Mouse (Mus musculus) heart, embryonic 13.5 days (tissue): ENCODE data around the gene Unkl. TPM values are rescaled to one million over a fixed set of nuclear protein-coding genes. Genes with fewer than 3 reads are reported as not detected.

Source experiments
- microRNA-seq: library from miRNA; unstranded; fragments of <30 nt; microRNA quantifications from one replicate; pipeline ENCODE4, GENCODE M21; 2016
- polyA plus RNA-seq: library from polyadenylated mRNA; unstranded; fragments of >200 nt; fragmentation: Nextera tagmentation; extraction: Ambion mirVana; gene quantifications from 2 replicates; pipeline ENCODE4 v1.2.1, GENCODE M21; 2015

Gene Unkl
- polyA plus RNA-seq, 1 experiment from 2014 or later, result 4.5 TPM

Small RNA genes within 50 kb of the gene (microRNA-seq; reads per million reads assigned to microRNA genes)
- gene Mir3547, result not detected

Other genes starting within 250 kb of the Unkl start
- 122 and 123 TPM in 2 replicates for gene Jpt2, start 227.7 kb upstream of the Unkl start, polyA plus RNA-seq
- gene Cramp1l, start 172.6 kb upstream of the Unkl start, polyA plus RNA-seq, result 4.0 and 4.4 TPM in 2 replicates
- gene Ift140, start 172.3 kb upstream of the Unkl start, polyA plus RNA-seq, result 11.7 and 13.4 TPM in 2 replicates
- gene Tmem204, start 104.8 kb upstream of the Unkl start, polyA plus RNA-seq, result 18.0 and 19.4 TPM in 2 replicates
- gene Telo2, start 72.4 kb upstream of the Unkl start, polyA plus RNA-seq, result 25.1 and 29.0 TPM in 2 replicates
- 0.11 and 0.15 TPM in 2 replicates for gene Ptx4, start 67.6 kb upstream of the Unkl start, polyA plus RNA-seq
- 15.7 and 17.9 TPM in 2 replicates for gene Clcn7, start 55.0 kb upstream of the Unkl start, polyA plus RNA-seq
- not detected in 2 replicates for gene Ccdc154, start 25.9 kb upstream of the Unkl start, polyA plus RNA-seq
- gene Gm38655, start 12.9 kb upstream of the Unkl start, polyA plus RNA-seq, result 0.27 and 0.28 TPM in 2 replicates
- gene BC003965, start 3.8 kb upstream of the Unkl start, polyA plus RNA-seq, result 22.0 and 25.2 TPM in 2 replicates
- gene Gnptg, start 51.7 kb downstream of the Unkl start, polyA plus RNA-seq, result 27.9 and 28.2 TPM in 2 replicates
- gene Tsr3, start 51.8 kb downstream of the Unkl start, polyA plus RNA-seq, result 27.4 and 31.7 TPM in 2 replicates
- gene Baiap3, start 68.0 kb downstream of the Unkl start, polyA plus RNA-seq, result 0.57 and 0.69 TPM in 2 replicates
- gene Ube2i, start 86.2 kb downstream of the Unkl start, polyA plus RNA-seq, result 372 and 379 TPM in 2 replicates
- gene Prss34, start 110.0 kb downstream of the Unkl start, polyA plus RNA-seq, result 0.16 TPM in 1 of 2 replicates, not detected in the other
- not detected in 2 replicates for gene Prss28, start 120.2 kb downstream of the Unkl start, polyA plus RNA-seq
- not detected in 2 replicates for gene Prss29, start 130.3 kb downstream of the Unkl start, polyA plus RNA-seq
- not detected in 2 replicates for gene Tpsab1, start 157.2 kb downstream of the Unkl start, polyA plus RNA-seq
- gene Tpsb2, start 177.9 kb downstream of the Unkl start, polyA plus RNA-seq, result not detected in 2 replicates
- gene Tpsg1, start 180.9 kb downstream of the Unkl start, polyA plus RNA-seq, result 0.78 TPM in 1 of 2 replicates, not detected in the other
- 6.5 and 8.1 TPM in 2 replicates for gene Cacna1h, start 245.4 kb downstream of the Unkl start, polyA plus RNA-seq